Mouse (Mus musculus) frontal cortex, adult 2 months (tissue): ENCODE measurements around the gene Ldlr. TPM values are rescaled to one million over a fixed set of nuclear protein-coding genes. Genes with fewer than 3 reads are reported as not detected.
"Not testable (repeated sequence)": the region's sequence is repeated elsewhere in the genome, so short reads cannot be mapped to it uniquely, and the experiment has no call there.

ENCODE experiments used
- DNase-seq, 2 experiments: peaks; one replicate each; pipeline ENCODE4 v3.0.0; 2022; ENCODE audit warnings: low spot score in 1 of 2; ENCODE audit errors: extremely low spot score in 1 of 2
- polyA plus RNA-seq: library from polyadenylated mRNA; depleted of rRNA; stranded (reverse); fragments of >200 nt; gene quantifications from 2 replicates; pipeline ENCODE4 v1.2.3, GENCODE M21; 2012

The Ldlr gene
- polyA plus RNA-seq, 1 experiment, result 14.4 TPM

DNA sequence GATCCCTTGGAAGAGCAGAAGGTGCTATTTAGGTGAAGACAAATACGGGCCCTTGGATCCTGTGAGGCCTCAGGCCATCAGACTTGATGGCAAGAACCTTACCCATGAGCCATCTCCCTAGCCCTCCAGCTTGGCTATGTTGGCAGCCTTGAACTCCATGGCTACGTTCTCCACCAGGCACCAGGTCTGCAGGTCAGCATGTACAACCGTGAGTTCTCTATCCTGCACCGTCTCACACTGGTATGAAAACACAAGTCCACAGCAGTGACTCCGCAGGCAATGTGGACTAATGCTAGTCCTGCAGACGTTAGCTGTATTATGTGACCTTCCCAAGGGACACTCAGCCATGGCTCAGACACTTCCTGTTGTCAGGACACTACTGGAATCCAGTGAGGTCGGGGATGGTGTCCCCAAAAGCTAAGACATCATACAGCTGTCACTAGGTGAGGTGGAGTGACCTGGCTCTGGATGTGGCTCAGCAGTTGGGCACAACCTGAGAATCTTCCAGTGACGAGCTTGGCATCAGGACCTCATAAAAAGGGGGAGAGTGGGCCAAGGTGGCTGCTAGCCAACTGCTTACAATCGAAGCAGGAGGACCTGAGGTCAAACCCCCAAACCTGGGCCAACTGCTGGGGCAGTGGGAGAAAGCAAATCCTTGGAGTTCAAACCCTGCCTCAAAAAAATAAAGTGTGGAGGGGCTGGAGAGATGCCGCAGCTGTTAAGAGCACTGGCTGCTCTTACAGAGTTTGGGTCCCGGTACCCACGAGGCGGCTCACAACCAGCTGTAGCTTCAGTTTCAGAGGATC is 31.4 kb downstream of the Ldlr start:
- DNase-seq, result no peak

DNA sequence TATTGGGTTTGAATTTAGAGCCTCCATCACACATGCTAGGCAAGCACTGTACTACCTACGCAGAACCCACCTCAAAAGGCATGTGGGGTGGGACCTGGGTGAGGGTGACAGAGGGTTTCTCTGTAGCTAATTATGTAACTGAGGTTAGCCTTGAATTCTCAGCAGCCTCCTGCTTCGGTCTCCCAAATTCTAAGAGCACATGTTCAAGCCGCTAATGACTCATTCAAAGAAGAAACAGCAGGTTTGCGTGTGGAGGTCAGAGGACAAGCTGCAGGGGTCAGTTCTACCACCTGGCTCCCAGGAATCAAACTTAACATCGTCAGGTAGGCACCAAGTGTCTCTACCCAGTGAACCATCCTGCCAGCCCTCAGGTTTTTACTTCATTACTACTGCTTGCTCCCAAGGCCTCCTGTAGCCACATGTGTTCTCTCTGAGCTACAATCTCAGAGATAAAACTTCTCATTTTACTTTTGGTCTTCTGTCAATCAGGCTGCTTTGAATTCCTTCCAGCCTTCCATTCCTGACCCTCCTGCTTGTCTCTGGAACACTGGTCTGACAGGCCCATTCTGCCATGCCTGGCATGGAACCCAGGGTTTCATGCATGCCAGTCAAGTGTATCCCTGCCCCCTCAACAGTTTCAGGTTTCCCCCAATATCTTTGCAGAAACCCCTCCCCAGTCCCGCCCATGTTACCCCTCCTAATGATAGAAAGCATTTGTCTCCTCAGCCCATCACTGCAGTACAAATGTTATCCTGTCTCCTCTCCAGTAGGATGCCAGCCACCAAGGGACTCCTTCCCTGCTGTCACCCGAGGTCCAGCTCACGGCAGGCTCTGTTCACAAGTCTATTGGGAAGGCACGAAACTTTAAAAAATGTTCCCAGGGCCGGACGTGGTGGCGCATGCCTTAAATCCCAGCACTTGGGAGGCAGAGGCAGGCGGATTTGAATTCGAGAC is 35.6 kb downstream of the Ldlr start:
- DNase-seq, result no peak

DNA sequence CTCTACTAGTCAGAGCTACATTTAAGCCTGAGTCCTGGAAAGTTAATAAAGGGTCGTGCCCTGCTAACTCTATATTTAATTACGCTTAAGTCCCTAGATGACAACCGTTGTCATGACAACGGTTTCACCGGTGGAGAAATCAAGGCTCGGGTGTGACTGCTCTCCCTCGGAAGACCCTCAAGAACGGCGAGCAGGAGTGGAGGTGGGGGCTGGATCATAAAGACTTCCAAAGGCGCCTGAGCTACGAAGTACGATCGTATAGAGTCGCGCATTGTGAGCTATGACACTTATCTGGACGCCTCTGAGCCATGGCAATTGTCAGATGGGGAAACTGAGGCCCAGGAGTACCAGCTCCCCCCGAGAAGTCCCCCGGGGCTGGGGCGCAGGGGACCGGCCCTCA is 36.4 kb downstream of the Ldlr start:
- DNase-seq, result no peak

DNA sequence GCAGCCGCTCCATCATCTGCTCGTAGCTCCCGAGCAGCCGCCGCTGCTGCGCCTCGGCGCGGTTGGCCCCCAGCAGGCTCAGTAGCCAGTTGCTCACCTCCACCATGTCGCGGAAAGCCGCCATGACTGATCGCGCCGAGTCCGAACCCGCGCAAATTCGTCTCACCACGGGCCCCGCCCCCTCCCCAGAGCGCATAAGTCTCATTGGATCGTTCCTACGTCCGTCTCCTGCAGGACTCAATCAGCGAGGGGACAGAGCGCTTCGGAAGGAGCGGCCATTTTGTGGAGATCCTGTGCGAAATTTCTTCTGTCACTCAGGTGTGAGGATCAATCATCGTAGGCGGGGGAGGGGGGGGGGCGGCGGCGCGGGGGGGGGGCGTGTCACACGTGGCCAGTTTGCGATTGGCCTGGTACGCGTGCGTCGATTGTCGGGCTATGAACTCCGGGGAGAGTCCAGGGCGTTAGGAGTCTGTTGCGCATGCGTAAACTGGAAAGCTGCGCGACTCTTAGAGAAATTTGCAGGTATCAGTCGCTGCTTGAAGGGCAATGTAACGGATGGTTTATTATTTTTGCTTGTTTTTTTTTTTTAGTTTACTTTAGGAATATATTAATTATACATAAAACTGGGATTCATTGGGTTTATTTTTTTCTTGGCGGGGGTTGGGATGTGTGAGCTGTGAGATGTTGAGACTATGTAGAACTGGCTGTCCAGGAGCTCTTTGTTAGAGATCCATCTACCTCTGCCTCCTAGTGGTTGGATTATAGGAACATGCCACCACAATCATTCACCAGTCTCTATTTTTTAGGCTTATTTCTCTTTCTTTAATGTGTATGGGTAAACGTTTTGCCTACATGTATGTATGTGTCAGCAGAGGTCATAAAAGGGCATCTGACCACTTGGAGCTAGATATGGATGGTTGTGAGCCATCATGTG is 37.1 kb downstream of the Ldlr start, which contains the start of gene Spc24:
Gene Spc24, minus strand, starts transcription at position 149 of the 934 bp plus-strand sequence.
- peak; percentile 90 to 98 for DNase-seq

DNA sequence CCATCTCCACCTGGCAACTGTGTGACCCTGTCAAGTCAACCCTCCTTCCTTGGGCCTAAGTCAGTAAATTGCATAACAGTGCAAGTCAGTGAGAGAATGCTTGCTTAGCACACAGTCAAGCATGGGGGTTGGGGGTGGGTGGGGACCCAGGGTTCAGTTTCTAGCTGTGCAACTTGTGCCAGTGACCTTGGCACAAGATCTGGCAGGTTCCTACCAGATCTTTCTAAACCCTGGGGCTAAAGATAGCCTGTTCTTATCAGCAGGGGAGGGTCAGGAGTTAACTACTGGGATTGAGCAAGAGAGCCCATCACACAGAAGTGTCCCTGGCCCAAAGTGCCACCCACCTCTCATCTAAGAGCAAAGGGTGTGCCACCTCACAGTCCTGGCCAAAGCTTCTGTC is 38.9 kb downstream of the Ldlr start:
- DNase-seq, result no peak

DNA sequence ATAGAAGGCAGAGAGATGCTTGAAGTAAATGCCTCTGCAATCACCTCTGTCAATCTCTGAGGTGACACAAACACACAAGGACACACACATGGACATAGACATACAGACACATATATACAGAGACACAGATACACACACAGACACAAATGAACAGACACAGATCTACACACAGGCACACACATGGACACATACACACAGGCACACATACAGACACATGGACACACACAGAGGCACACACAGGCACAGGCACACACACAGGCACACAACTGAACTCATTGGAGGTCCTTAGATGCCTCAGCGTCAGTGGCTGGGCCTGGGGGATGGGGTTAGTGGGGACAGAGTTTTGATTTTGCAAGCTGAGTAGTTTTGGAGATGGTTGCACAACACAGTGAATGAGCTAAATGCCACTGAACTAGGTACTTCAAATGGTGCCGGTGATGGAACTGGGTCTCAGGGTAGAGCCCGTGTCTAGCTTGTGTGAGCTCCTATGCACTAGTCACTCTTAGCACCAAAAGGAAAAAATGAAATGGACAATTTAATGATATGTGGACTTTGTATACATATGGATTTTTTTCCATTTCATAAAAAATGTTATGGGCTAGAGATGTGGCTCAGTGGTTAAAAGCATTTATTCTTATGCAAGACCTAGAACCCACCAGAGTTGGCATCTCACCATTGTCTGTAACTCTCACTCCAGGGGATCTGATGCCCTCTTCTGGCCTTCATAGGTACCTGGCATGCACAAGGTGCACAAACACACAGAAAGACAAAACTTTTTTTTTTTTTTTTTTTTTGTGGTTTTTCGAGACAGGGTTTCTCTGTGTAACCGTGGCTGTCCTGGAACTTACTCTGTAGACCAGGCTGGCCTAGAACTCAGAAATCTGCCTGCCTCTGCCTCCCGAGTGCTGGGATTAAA is 41.1 kb downstream of the Ldlr start:
- no peak for DNase-seq

DNA sequence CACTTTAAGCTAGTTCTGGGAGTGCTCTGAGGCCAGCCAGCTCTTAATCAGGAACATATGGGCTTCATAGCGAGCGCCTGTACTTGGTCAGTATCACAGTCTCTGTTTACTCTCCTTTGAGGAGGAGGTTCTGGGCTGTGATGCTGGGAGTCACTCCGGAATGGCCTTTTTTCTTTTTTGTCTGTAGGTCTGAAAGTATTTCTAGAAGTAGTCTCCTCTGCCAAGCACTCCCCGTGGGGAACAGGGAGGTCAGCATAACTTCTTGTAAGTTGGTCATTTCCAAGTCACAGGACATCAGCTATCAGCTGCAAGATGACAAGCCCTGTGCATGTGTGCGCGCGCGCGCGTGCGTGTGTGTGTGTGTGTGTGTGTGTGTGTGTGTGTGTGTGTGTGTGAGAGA is 44.6 kb downstream of the Ldlr start:
- DNase-seq, result no peak

DNA sequence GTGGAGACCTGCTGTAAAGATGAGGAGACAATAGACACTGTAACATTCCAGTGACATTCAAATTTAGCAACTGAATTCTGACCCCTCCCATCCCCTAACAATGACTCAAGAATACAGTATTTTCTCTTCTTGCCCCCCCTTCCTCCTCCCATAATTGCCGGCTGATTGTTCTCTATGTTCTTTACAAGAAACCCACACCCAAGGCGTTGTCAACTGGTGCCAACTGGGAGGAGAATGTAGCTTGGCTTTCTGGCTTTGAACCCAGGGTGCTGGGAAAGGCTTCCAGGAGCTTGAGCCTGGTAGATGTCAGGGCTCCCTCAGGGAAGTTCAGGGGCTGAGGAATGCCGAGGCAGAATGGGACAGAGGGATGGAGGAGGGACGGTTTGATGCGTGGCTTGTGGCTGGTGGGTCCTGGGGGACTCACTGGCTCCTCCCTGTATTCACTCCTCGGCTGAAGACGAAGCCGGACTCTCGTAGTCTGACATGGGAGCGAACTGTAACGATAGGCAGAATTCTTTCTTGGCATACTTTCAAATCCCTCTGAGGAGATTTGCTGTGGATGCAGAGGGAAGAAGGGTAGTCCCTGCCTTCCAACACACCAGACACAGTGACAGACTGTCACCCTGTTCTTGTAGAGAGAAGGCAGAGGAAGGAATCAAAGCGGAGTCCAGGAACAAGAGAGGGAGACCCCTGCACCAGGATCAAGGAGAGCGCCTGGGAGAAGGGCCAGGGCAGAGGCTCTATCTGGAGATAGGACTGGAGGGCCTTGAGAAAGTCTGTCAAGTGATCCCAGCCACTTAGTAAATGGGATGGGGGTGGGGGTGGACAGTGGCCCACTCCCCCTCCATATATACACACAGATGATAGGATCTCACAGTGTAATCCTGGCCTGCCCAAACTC is 45.5 kb downstream of the Ldlr start:
- no peak for DNase-seq

DNA sequence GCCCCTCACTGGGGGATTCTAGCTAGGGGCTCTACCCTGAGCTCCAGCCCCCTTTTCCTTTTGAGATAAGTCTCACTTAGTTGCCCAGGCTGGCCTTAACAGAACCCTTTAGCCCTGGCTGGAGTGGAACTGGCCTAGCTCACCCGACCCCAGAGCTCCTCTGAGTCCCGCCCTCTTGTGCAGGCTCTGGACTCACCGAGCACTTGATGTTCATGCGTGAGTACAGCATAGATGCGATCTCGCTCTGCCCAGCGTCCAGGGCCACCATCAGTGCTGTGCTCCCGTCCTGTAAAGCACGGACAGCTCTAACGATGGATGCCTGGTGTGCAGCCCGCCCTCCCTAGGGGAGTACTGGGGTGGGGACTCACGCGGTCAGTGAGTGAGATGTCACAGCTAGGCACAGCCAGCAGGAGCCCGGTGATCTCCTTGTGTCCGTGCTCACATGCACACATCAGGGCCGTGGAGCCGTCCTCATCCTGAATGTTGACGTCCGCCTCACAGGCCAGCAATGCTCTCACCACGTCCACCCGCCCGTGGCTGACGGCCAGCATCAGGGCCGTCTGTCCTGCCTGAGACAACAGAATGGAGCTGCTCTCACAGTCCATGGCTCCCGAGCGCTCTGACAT is 46.4 kb downstream of the Ldlr start:
- DNase-seq, result no peak

DNA sequence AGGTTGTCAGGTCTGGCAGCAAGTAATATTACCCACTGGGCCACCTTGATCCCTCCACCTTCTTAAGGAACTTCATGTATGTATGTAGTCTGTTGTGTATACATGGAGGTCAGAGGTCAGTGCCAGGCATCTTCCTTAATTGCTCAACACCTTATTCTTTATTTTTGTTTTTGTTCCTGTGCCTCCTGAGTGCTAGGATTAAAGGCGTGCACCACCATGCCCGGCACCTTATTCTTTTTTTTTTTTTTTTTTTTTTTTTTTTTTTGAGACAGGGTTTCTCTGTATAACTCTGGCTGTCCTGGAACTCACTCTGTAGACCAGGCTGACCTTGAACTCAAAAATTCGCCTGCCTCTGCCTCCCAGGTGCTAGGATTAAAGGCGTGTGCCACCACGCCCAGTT is 50.1 kb downstream of the Ldlr start:
- DNase-seq, result not testable (repeated sequence)

DNA sequence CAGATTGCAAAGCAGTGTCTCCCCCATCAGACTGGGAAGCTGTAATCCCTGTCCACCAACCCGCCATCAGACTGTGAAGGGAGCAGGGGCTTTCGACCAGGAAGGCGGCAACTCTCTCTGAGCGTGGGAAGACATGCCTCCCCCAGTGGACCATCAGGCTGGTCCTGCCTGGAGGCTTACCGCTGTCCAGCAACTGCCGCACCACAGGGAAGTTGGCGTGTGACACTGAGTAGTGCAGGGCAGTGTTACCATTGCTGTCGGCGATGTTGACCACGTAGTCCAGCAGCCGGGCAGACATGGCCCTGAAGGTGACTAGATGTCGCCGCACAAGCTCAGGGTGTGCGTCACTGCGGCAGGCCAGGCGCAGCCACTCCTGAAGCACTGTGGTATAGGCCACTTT is 51.1 kb downstream of the Ldlr start:
- DNase-seq, result no peak

DNA sequence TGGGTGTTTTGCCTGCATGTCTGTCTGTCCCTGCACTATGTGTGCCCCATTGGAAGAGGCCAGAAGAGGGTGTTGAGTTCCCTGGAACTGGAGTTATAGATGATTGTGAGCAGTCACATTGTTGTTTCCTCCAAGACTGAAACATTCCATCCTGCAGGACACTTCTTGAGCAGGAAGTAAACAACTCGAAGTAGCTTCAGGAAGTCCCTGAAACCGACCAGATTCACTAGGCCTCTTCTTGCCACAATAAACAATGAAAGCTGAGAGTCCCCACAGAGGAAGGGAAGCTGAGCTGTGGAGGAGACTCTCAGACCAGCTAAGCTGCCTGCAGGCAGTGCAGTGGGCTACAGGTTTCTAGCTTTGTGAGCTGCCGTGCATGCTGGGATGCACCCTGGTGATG is 54.4 kb downstream of the Ldlr start:
- DNase-seq, result no peak

DNA sequence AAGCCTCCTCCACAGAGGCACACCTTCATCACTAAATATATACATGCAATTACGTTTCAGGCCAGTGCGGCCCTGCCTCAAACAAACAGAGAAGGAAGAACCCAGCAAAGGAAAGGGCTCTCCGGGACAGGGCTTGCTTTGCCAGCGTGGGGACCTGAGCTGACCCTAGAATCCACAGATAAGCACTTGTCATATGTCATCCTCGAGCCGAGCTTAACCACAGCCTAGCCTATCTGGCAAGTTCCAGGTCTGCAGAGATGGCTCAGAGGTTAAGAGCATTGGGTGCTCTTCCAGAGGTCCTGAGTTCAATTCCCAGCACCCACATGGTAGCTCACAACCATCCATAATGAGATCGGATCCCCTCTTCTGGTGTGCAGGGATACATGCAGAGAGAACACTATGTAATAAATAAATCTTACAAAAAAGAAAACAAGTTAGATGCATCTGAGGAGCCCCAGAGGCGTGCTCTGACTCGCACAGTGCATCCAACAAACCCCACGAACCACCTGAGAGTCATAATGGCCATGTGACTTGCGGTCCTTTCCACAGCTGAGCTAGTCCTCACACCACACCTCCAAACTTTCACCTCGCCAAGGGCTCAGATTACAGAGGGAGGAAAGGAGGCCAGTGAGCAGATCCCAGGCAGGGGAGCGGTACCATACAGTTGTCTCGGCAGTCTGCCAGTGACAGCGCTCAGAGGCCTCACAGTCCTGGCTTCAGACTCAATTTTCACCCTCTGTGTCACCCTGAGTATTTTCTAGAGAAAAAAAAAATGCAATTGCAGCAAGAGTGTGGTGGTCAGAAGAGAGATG is 58.6 kb downstream of the Ldlr start:
- no peak for DNase-seq

DNA sequence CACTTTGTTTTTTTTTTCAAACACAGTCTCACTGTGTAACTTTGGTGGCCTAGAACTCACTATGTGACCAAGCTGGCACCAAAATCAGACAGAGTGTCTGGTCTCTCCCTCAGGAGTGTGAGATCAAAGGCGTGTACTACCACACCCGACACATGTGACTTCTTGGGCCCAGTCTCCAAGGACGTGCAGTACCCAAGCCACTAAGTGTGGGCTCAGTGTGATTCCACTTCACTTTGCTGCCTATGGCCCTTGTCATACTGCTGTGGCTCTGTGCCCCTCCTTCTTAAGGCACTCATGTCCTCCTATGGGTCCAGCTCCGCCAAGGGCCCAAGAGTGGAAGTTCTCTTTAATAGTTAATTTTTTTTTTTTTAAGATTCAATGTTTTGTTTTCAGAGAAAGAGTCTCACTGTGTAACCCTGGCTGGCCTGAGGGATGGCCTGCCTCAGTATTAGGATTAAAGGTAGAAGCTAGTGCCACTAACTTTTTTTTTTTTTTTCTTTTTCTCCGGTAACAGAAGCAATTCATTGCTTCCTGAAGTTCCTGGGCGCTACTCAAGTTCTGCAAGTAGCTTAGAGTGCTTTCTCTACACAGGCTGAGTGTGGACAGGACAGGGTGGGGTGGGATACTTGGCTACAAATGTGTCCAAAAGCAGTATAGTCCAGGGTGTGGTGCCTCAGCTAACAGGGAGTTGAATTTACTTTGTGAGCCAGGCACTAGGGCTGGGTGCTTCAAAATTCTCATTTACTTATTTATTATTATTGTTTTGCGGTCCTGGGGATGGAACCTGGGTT is 61.4 kb downstream of the Ldlr start:
- DNase-seq, result no peak

DNA sequence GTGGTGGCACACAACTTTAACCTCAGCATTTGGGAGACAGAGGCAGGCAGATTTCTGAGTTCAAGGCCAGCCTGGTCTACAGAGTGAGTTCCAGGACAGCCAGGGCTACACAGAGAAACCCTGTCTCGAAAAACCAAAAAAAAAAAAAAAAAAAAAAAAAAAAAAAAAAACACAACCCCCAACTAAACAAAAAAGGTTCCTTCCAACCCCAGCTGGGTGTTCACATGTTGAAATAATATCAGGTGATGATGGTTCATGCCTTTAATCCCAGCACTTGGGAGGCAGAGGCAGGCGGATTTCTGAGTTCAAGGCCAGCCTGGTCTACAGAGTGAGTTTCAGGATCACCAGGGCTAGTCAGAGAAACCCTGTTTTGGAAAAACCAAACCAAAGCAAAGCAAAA is 63.0 kb downstream of the Ldlr start:
- DNase-seq, result not testable (repeated sequence)

DNA sequence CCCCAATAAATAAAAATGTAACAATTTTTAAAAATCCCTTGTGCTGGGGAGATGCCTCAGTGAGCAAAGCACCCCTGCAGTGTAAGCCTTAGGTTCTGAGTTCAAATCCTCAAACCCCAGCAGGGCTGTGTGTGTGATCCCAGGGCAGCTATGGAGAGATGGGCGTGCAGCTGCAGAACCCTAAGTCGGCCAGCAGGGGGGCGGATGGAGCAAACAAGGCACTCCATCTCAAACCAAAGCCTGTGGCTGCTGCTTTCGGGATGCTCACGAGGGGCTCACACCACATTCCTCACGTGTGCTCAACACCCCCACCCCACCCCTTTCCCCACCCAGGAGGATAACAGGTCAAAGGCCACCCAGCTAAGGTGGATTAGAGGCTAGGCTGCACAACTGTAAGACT is 63.6 kb downstream of the Ldlr start:
- DNase-seq, result peak in 1 of 2 experiments; percentile 73
